Mouse (Mus musculus) midbrain, embryonic 12.5 days (tissue): ENCODE data around the gene Chd9. TPM values are rescaled to one million over a fixed set of nuclear protein-coding genes. Genes with fewer than 3 reads are reported as not detected.

Source experiments
- ATAC-seq: fragments of 200-750 bp; cut with Nextera tagmentation; 2 replicates; pipeline ENCODE4 v1.8.0; 2017; ENCODE audit warnings: low read depth, moderate TSS enrichment, moderate library complexity; ENCODE audit not compliant: low FRiP score
- H3K27ac ChIP-seq: fragments of 300-500 bp; sonication (generic); replicated peaks from 2 replicates; pipeline ENCODE4 v1.5.1; 2016; ENCODE audit warnings: mild to moderate bottlenecking
- H3K27me3 ChIP-seq: fragments of 300-500 bp; sonication (generic); 2 replicates; pipeline ENCODE4 v1.6.1; 2016; ENCODE audit warnings: mild to moderate bottlenecking
- H3K36me3 ChIP-seq: fragments of 300-500 bp; sonication (generic); 2 replicates; pipeline ENCODE4 v1.6.1; 2016
- H3K4me1 ChIP-seq: fragments of 300-500 bp; sonication (generic); 2 replicates; pipeline ENCODE4 v1.6.1; 2016
- H3K4me2 ChIP-seq: fragments of 300-500 bp; sonication (generic); replicated peaks from 2 replicates; pipeline ENCODE4 v1.6.1; 2016; ENCODE audit warnings: mild to moderate bottlenecking, moderate library complexity
- H3K4me3 ChIP-seq: fragments of 300-500 bp; sonication (generic); 2 replicates; pipeline ENCODE4 v1.5.1; 2016; ENCODE audit warnings: mild to moderate bottlenecking
- H3K9ac ChIP-seq: fragments of 300-500 bp; sonication (generic); replicated peaks from 2 replicates; pipeline ENCODE4 v1.6.1; 2016; ENCODE audit warnings: mild to moderate bottlenecking, moderate library complexity
- H3K9me3 ChIP-seq: fragments of 300-500 bp; sonication (generic); 2 replicates; pipeline ENCODE4 v1.6.1; 2016; ENCODE audit warnings: mild to moderate bottlenecking
- WGBS: fragments of 180-500 bp; shearing (Covaris S2); methylation state at CpG from one replicate; pipeline ENCODE4 v1.1.7; 2016; 5-methylcytosine and 5-hydroxymethylcytosine counted together
- polyA plus RNA-seq: library from polyadenylated mRNA; unstranded; fragments of >200 nt; fragmentation: Nextera tagmentation; extraction: Ambion mirVana; gene quantifications from 2 replicates; pipeline ENCODE4 v1.2.1, GENCODE M21; 2016

Gene Chd9
- polyA plus RNA-seq, 1 experiment from 2014 or later = 58.9 TPM

- H3K27me3 ChIP-seq = no peaks in the 10 kb centered on the region
- no peak overlapping the region for H3K9ac ChIP-seq
- H3K4me3 ChIP-seq = no peak overlapping the region
- ATAC-seq = no peak
- H3K9me3 ChIP-seq = no peaks in the 10 kb centered on the region
- peaks cover 7% of the 10 kb centered on the region for H3K4me1 ChIP-seq
- peaks cover 3% of the 10 kb centered on the region; the same call in 1 of the 2 replicates for H3K36me3 ChIP-seq
- 94% methylated on average over 9 of the region's 9 CpGs for WGBS
- H3K4me2 ChIP-seq = no peak overlapping the region
- no peak overlapping the region for H3K27ac ChIP-seq
These were observed 137.5 kb downstream of the Chd9 start for GRCm38 (mm10) chr8:90965467-90966170.

GRCm38 (mm10) chr8:90968307-90968706 is 140.2 kb downstream of the Chd9 start:
- Histone ChIP-seq H3K4me2 (no peak overlapping the region), H3K4me1 (no peaks in the 10 kb centered on the region; the same call in 1 of the 2 replicates), H3K9me3 (no peaks in the 10 kb centered on the region), H3K4me3 (no peak overlapping the region), H3K27ac (no peak overlapping the region), H3K9ac (no peak overlapping the region), H3K36me3 (peaks cover 3% of the 10 kb centered on the region), H3K27me3 (no peaks in the 10 kb centered on the region)
- 94% methylated on average over 4 of the region's 4 CpGs for WGBS
- ATAC-seq = no peak

- no peak overlapping the region for H3K9ac ChIP-seq
These were observed 148.8 kb downstream of the Chd9 start for GRCm38 (mm10) chr8:90976960-90977371.

GRCm38 (mm10) chr8:90978720-90979119 is 150.6 kb downstream of the Chd9 start:
- H3K36me3 ChIP-seq = peaks cover 64% of the 10 kb centered on the region
- no peaks in the 10 kb centered on the region for H3K4me1 ChIP-seq
- H3K27me3 ChIP-seq = no peaks in the 10 kb centered on the region
- WGBS = 93% methylated on average over 3 of the region's 3 CpGs
- no peaks in the 10 kb centered on the region for H3K9me3 ChIP-seq
- H3K9ac ChIP-seq = no peak overlapping the region
- no peak overlapping the region for H3K4me2 ChIP-seq
- H3K27ac ChIP-seq = no peak overlapping the region
- no peak for ATAC-seq
- H3K4me3 ChIP-seq = no peak overlapping the region

More at GRCm38 (mm10) chr8:90976960-90977371, 148.8 kb downstream of the Chd9 start:
- H3K27ac ChIP-seq = no peak overlapping the region
- H3K36me3 ChIP-seq = peaks cover 53% of the 10 kb centered on the region
- H3K27me3 ChIP-seq = no peaks in the 10 kb centered on the region
- no peak for ATAC-seq
- WGBS = 88% methylated on average over 8 of the region's 8 CpGs
- H3K4me1 ChIP-seq = no peaks in the 10 kb centered on the region
- H3K9me3 ChIP-seq = no peaks in the 10 kb centered on the region
- H3K4me2 ChIP-seq = no peak overlapping the region
- H3K4me3 ChIP-seq = no peak overlapping the region

GRCm38 (mm10) chr8:90979295-90979694 is 151.1 kb downstream of the Chd9 start:
- H3K36me3 ChIP-seq = peaks cover 68% of the 10 kb centered on the region

GRCm38 (mm10) chr8:90982087-90982486 is 153.9 kb downstream of the Chd9 start:
- Histone ChIP-seq H3K9me3 (no peaks in the 10 kb centered on the region), H3K9ac (no peak overlapping the region), H3K27ac (no peak overlapping the region), H3K4me2 (no peak overlapping the region), H3K27me3 (no peaks in the 10 kb centered on the region), H3K36me3 (peaks cover 71% of the 10 kb centered on the region), H3K4me3 (no peak overlapping the region), H3K4me1 (no peaks in the 10 kb centered on the region)
- no peak for ATAC-seq
- WGBS = 92% methylated on average over 3 of the region's 3 CpGs

More at GRCm38 (mm10) chr8:90979295-90979694, 151.1 kb downstream of the Chd9 start:
- no peaks in the 10 kb centered on the region for H3K27me3 ChIP-seq
- H3K27ac ChIP-seq = no peak overlapping the region
- WGBS = 96% methylated on average over 5 of the region's 5 CpGs
- H3K9ac ChIP-seq = no peak overlapping the region
- ATAC-seq = no peak
- H3K9me3 ChIP-seq = no peaks in the 10 kb centered on the region
- H3K4me1 ChIP-seq = no peaks in the 10 kb centered on the region
- H3K4me2 ChIP-seq = no peak overlapping the region
- H3K4me3 ChIP-seq = no peak overlapping the region

GRCm38 (mm10) chr8:91019726-91020125 is 191.6 kb downstream of the Chd9 start:
- H3K36me3 ChIP-seq = peaks cover 75% of the 10 kb centered on the region

GRCm38 (mm10) chr8:91034417-91034816 is 206.3 kb downstream of the Chd9 start:
- Histone ChIP-seq H3K4me3 (no peak overlapping the region), H3K36me3 (peaks cover 89% of the 10 kb centered on the region)
- 88% methylated on average over 6 of the region's 6 CpGs for WGBS

More at GRCm38 (mm10) chr8:91019726-91020125, 191.6 kb downstream of the Chd9 start:
- 10% methylated on average over 2 of the region's 2 CpGs for WGBS
- Histone ChIP-seq H3K27me3 (no peaks in the 10 kb centered on the region), H3K4me3 (no peak overlapping the region), H3K9ac (no peak overlapping the region), H3K4me1 (no peaks in the 10 kb centered on the region), H3K9me3 (no peaks in the 10 kb centered on the region), H3K4me2 (no peak overlapping the region), H3K27ac (no peak overlapping the region)
- peak; percentile 23; the same call in 1 of the 2 replicates for ATAC-seq

GRCm38 (mm10) chr8:91036905-91037304 is 208.8 kb downstream of the Chd9 start:
- no peaks in the 10 kb centered on the region for H3K27me3 ChIP-seq
- H3K4me2 ChIP-seq = no peak overlapping the region
- H3K9ac ChIP-seq = no peak overlapping the region
- peaks cover 92% of the 10 kb centered on the region for H3K36me3 ChIP-seq
- no peak overlapping the region for H3K4me3 ChIP-seq
- no peak for ATAC-seq
- no peaks in the 10 kb centered on the region for H3K9me3 ChIP-seq
- no peak overlapping the region for H3K27ac ChIP-seq
- H3K4me1 ChIP-seq = no peaks in the 10 kb centered on the region
- WGBS = 89% methylated on average over 6 of the region's 6 CpGs

More at GRCm38 (mm10) chr8:91034417-91034816, 206.3 kb downstream of the Chd9 start:
- Histone ChIP-seq H3K27me3 (no peaks in the 10 kb centered on the region), H3K9me3 (no peaks in the 10 kb centered on the region), H3K4me2 (no peak overlapping the region), H3K4me1 (no peaks in the 10 kb centered on the region), H3K9ac (no peak overlapping the region), H3K27ac (no peak overlapping the region)
- no peak for ATAC-seq

GRCm38 (mm10) chr8:91038637-91039036 is 210.5 kb downstream of the Chd9 start:
- Histone ChIP-seq H3K4me3 (no peak overlapping the region), H3K27ac (no peak overlapping the region), H3K4me2 (no peak overlapping the region), H3K36me3 (peaks cover 94% of the 10 kb centered on the region), H3K9me3 (no peaks in the 10 kb centered on the region), H3K9ac (no peak overlapping the region), H3K4me1 (no peaks in the 10 kb centered on the region), H3K27me3 (no peaks in the 10 kb centered on the region)
- 90% methylated on average over 1 of the region's 1 CpGs for WGBS
- ATAC-seq = no peak

GRCm38 (mm10) chr8:91046370-91046769 is 218.2 kb downstream of the Chd9 start:
- no peak for ATAC-seq
- WGBS = 94% methylated on average over 4 of the region's 4 CpGs
- Histone ChIP-seq H3K9ac (no peak overlapping the region), H3K4me1 (no peaks in the 10 kb centered on the region), H3K9me3 (no peaks in the 10 kb centered on the region), H3K36me3 (peaks cover 78% of the 10 kb centered on the region), H3K4me3 (no peak overlapping the region), H3K27me3 (no peaks in the 10 kb centered on the region), H3K4me2 (no peak overlapping the region), H3K27ac (no peak overlapping the region)

GRCm38 (mm10) chr8:91051037-91051436 is 222.9 kb downstream of the Chd9 start:
- Histone ChIP-seq H3K9ac (no peak overlapping the region), H3K4me2 (no peak overlapping the region), H3K36me3 (peaks cover 60% of the 10 kb centered on the region), H3K4me3 (no peak overlapping the region), H3K4me1 (no peaks in the 10 kb centered on the region), H3K27ac (no peak overlapping the region), H3K27me3 (no peaks in the 10 kb centered on the region), H3K9me3 (no peaks in the 10 kb centered on the region)
- 78% methylated on average over 8 of the region's 8 CpGs for WGBS
- ATAC-seq = no peak
